Mouse (Mus musculus) midbrain, postnatal 0 days (tissue): ENCODE results near the gene Lix1. TPM values are rescaled to one million over a fixed set of nuclear protein-coding genes. Genes with fewer than 3 reads are reported as not detected.

ENCODE experiments used
- ATAC-seq: fragments of 200-750 bp; cut with Nextera tagmentation; 2 replicates; pipeline ENCODE4 v1.8.0; 2017; ENCODE audit warnings: moderate number of reproducible peaks, mild to moderate bottlenecking, moderate TSS enrichment, moderate library complexity; ENCODE audit not compliant: low FRiP score
- DNase-seq: peaks from one replicate; pipeline ENCODE4 v3.0.0-alpha.2; 2015; ENCODE audit warnings: low spot score
- H3K27ac ChIP-seq: fragments of 300-500 bp; sonication (generic); 2 replicates; pipeline ENCODE4 v1.5.1; 2014; ENCODE audit warnings: low read depth, mild to moderate bottlenecking, low read length, mixed read lengths
- H3K27me3 ChIP-seq: fragments of 300-500 bp; sonication (generic); 2 replicates; pipeline ENCODE4 v1.6.1; 2014; ENCODE audit warnings: low read length, control low read depth, mixed read lengths; ENCODE audit not compliant: insufficient read depth
- H3K36me3 ChIP-seq: fragments of 300-500 bp; sonication (generic); 2 replicates; pipeline ENCODE4 v1.6.1; 2014; ENCODE audit warnings: low read length, control low read depth, mixed read lengths; ENCODE audit not compliant: insufficient read depth
- H3K4me1 ChIP-seq: fragments of 300-500 bp; sonication (generic); 2 replicates; pipeline ENCODE4 v1.6.1; 2014; ENCODE audit warnings: mild to moderate bottlenecking, control low read depth, antibody characterized with exemption, low read length, mixed read lengths; ENCODE audit not compliant: insufficient read depth
- H3K4me2 ChIP-seq: fragments of 300-500 bp; sonication (generic); 2 replicates; pipeline ENCODE4 v1.6.1; 2014; ENCODE audit warnings: low read depth, mild to moderate bottlenecking, low read length, mixed read lengths; ENCODE audit not compliant: poor library complexity, severe bottlenecking
- H3K4me3 ChIP-seq: fragments of 300-500 bp; sonication (generic); 2 replicates; pipeline ENCODE4 v1.5.1; 2014; ENCODE audit warnings: low read depth, mild to moderate bottlenecking, low read length, moderate library complexity
- H3K9ac ChIP-seq: fragments of 300-500 bp; sonication (generic); replicated peaks from 2 replicates; pipeline ENCODE4 v1.6.1; 2014; ENCODE audit warnings: mild to moderate bottlenecking, low read length, moderate library complexity, mixed read lengths; ENCODE audit not compliant: poor library complexity, severe bottlenecking
- H3K9me3 ChIP-seq: fragments of 300-500 bp; sonication (generic); 2 replicates; pipeline ENCODE4 v1.6.1; 2016; ENCODE audit warnings: low read length, control low read depth
- CTCF ChIP-seq: IDR thresholded peaks from 2 replicates; pipeline ENCODE4 v1.5.1; 2016; ENCODE audit warnings: antibody characterized with exemption, mild to moderate bottlenecking
- WGBS: fragments of 180-500 bp; shearing (Covaris S2); extraction: QIAGEN DNeasy Blood & Tissue Kit; methylation state at CpG from one replicate; pipeline ENCODE4 v1.1.7; 2014; 5-methylcytosine and 5-hydroxymethylcytosine counted together
- polyA plus RNA-seq: library from polyadenylated mRNA; unstranded; fragments of >200 nt; fragmentation: Nextera tagmentation; extraction: Ambion mirVana; gene quantifications from 2 replicates; pipeline ENCODE4 v1.2.1, GENCODE M21; 2015
- total RNA-seq: library from RNA; depleted of rRNA; stranded (reverse); fragments of >200 nt; gene quantifications from 2 replicates; pipeline ENCODE4 v1.2.3, GENCODE M21; 2014

The Lix1 gene
- total and polyA plus RNA-seq, 2 experiments from 2014 or later, result 10.9 to 11.4 TPM

GRCm38 (mm10) chr17:17451102-17451501, 48.6 kb downstream of the Lix1 start:
- no peak for TF ChIP-seq CTCF
- Histone ChIP-seq H3K27ac (no peak overlapping the region), H3K27me3 (no peaks in the 10 kb centered on the region), H3K4me1 (no peaks in the 10 kb centered on the region), H3K9ac (no peak overlapping the region), H3K9me3 (no peaks in the 10 kb centered on the region), H3K36me3 (no peaks in the 10 kb centered on the region), H3K4me2 (no peak overlapping the region), H3K4me3 (no peak overlapping the region)
- ATAC-seq, result no peak
- no peak for DNase-seq
- 82% methylated on average over 1 of the region's 1 CpGs for WGBS

GRCm38 (mm10) chr17:17452617-17453016, 50.1 kb downstream of the Lix1 start:
- Histone ChIP-seq H3K9ac (no peak overlapping the region), H3K36me3 (no peaks in the 10 kb centered on the region), H3K4me1 (no peaks in the 10 kb centered on the region), H3K27me3 (no peaks in the 10 kb centered on the region), H3K27ac (no peak overlapping the region), H3K4me3 (no peak overlapping the region), H3K9me3 (no peaks in the 10 kb centered on the region), H3K4me2 (no peak overlapping the region)
- no peak for TF ChIP-seq CTCF
- 89% methylated on average over 3 of the region's 3 CpGs for WGBS
- no peak for ATAC-seq
- DNase-seq, result no peak

- Histone ChIP-seq H3K27me3 (no peaks in the 10 kb centered on the region), H3K36me3 (no peaks in the 10 kb centered on the region), H3K9me3 (no peaks in the 10 kb centered on the region), H3K4me2 (no peak overlapping the region), H3K27ac (no peak overlapping the region), H3K4me1 (no peaks in the 10 kb centered on the region), H3K9ac (no peak overlapping the region), H3K4me3 (no peak overlapping the region)
- WGBS, result 88% methylated on average over 1 of the region's 1 CpGs
- DNase-seq (no peak), ATAC-seq (no peak)
- no peak for TF ChIP-seq CTCF
Observed at GRCm38 (mm10) chr17:17454573-17454972, 52.1 kb downstream of the Lix1 start.

- Histone ChIP-seq H3K9me3 (no peaks in the 10 kb centered on the region), H3K27me3 (no peaks in the 10 kb centered on the region), H3K4me2 (no peak overlapping the region), H3K4me1 (no peaks in the 10 kb centered on the region), H3K36me3 (no peaks in the 10 kb centered on the region), H3K9ac (no peak overlapping the region), H3K27ac (no peak overlapping the region), H3K4me3 (no peak overlapping the region)
- 75% methylated on average over 2 of the region's 2 CpGs for WGBS
- no peak for TF ChIP-seq CTCF
- DNase-seq (peak; percentile 4), ATAC-seq (no peak)
Observed at GRCm38 (mm10) chr17:17485789-17486188, 83.3 kb downstream of the Lix1 start.

- WGBS, result 71% methylated on average over 12 of the region's 15 CpGs
- Histone ChIP-seq H3K36me3 (no peaks in the 10 kb centered on the region), H3K27ac (no peak overlapping the region), H3K27me3 (no peaks in the 10 kb centered on the region), H3K4me2 (no peak overlapping the region), H3K4me1 (no peaks in the 10 kb centered on the region), H3K4me3 (no peak overlapping the region), H3K9ac (no peak overlapping the region), H3K9me3 (no peaks in the 10 kb centered on the region)
- no peak for TF ChIP-seq CTCF
- ATAC-seq (no peak), DNase-seq (no peak)
Observed at GRCm38 (mm10) chr17:17490820-17491621, 88.5 kb downstream of the Lix1 start.

- DNase-seq (no peak), ATAC-seq (no peak)
- H3K4me3 ChIP-seq, result no peak overlapping the region
- H3K27ac ChIP-seq, result no peak overlapping the region
- no peak for TF ChIP-seq CTCF
- no peak overlapping the region for H3K9ac ChIP-seq
- H3K4me1 ChIP-seq, result no peaks in the 10 kb centered on the region
- no peaks in the 10 kb centered on the region for H3K9me3 ChIP-seq
- no peaks in the 10 kb centered on the region for H3K27me3 ChIP-seq
- WGBS, result 89% methylated on average over 7 of the region's 7 CpGs
- no peaks in the 10 kb centered on the region for H3K36me3 ChIP-seq
- H3K4me2 ChIP-seq, result no peak overlapping the region
Observed at GRCm38 (mm10) chr17:17491622-17492001, 89.1 kb downstream of the Lix1 start.
